Mouse (Mus musculus) midbrain, embryonic 14.5 days (tissue): ENCODE measurements around the gene Gm13212. TPM values are rescaled to one million over a fixed set of nuclear protein-coding genes. Genes with fewer than 3 reads are reported as not detected.
"Not testable (repeated sequence)": the region's sequence is repeated elsewhere in the genome, so short reads cannot be mapped to it uniquely, and the experiment has no call there.

Experiments
- ATAC-seq: fragments of 200-750 bp; cut with Nextera tagmentation; 2 replicates; pipeline ENCODE4 v1.8.0; 2017; ENCODE audit warnings: moderate number of reproducible peaks, moderate library complexity; ENCODE audit not compliant: low FRiP score, low TSS enrichment
- DNase-seq: peaks from one replicate; pipeline ENCODE4 v3.0.0-alpha.2; 2015
- H3K27ac ChIP-seq: fragments of 300-500 bp; sonication (generic); replicated peaks from 2 replicates; pipeline ENCODE4 v1.5.1; 2014; ENCODE audit warnings: mild to moderate bottlenecking, low read depth, low read length, moderate library complexity
- H3K27me3 ChIP-seq: fragments of 300-500 bp; sonication (generic); 2 replicates; pipeline ENCODE4 v1.6.1; 2014; ENCODE audit warnings: low read length, control low read depth, mixed read lengths; ENCODE audit not compliant: control insufficient read depth, insufficient read depth
- H3K36me3 ChIP-seq: fragments of 300-500 bp; sonication (generic); 2 replicates; pipeline ENCODE4 v1.6.1; 2014; ENCODE audit warnings: low read length, control low read depth; ENCODE audit not compliant: control insufficient read depth, insufficient read depth
- H3K4me1 ChIP-seq: fragments of 300-500 bp; sonication (generic); 2 replicates; pipeline ENCODE4 v1.6.1; 2014; ENCODE audit warnings: mild to moderate bottlenecking, antibody characterized with exemption, low read length, control low read depth; ENCODE audit not compliant: control insufficient read depth, insufficient read depth
- H3K4me2 ChIP-seq: fragments of 300-500 bp; sonication (generic); 2 replicates; pipeline ENCODE4 v1.6.1; 2014; ENCODE audit warnings: mild to moderate bottlenecking, low read length, moderate library complexity
- H3K4me3 ChIP-seq: fragments of 300-500 bp; sonication (generic); replicated peaks from 2 replicates; pipeline ENCODE4 v1.5.1; 2014; ENCODE audit warnings: low read depth, low read length
- H3K9ac ChIP-seq: fragments of 300-500 bp; sonication (generic); replicated peaks from 2 replicates; pipeline ENCODE4 v1.6.1; 2014; ENCODE audit warnings: mild to moderate bottlenecking, low read length, moderate library complexity
- H3K9me3 ChIP-seq: fragments of 300-500 bp; sonication (generic); 2 replicates; pipeline ENCODE4 v1.6.1; 2016; ENCODE audit warnings: low read length, control low read depth, mixed read lengths; ENCODE audit not compliant: control insufficient read depth
- WGBS: fragments of 180-500 bp; shearing (Covaris S2); extraction: QIAGEN DNeasy Blood & Tissue Kit; methylation state at CpG from one replicate; pipeline ENCODE4 v1.1.7; 2014; 5-methylcytosine and 5-hydroxymethylcytosine counted together
- polyA plus RNA-seq: library from polyadenylated mRNA; unstranded; fragments of >200 nt; fragmentation: Nextera tagmentation; extraction: Ambion mirVana; gene quantifications from 2 replicates; pipeline ENCODE4 v1.2.1, GENCODE M21; 2014

The Gm13212 gene
- polyA plus RNA-seq: 0.05 and 0.20 TPM in 2 replicates

GRCm38 (mm10) chr4:145585078-145585477, at the start of gene Gm13212:
Gene Gm13212 (plus strand): TSS chr4:145585166.
- H3K9me3 ChIP-seq: peaks cover 15% of the 10 kb centered on the region; the same call in 1 of the 2 replicates
- not testable (repeated sequence) for DNase-seq, H3K9ac ChIP-seq, H3K27ac ChIP-seq, H3K4me1 ChIP-seq, ATAC-seq, H3K36me3 ChIP-seq, H3K4me2 ChIP-seq, H3K27me3 ChIP-seq, H3K4me3 ChIP-seq
- 28% methylated on average over 11 of the region's 11 CpGs for WGBS

GRCm38 (mm10) chr4:145543861-145544260, 41.1 kb upstream of the Gm13212 start:
- H3K4me2 ChIP-seq, H3K4me3 ChIP-seq, H3K27ac ChIP-seq, H3K36me3 ChIP-seq, DNase-seq, ATAC-seq, H3K4me1 ChIP-seq, H3K9ac ChIP-seq, H3K27me3 ChIP-seq: not testable (repeated sequence)
- H3K9me3 ChIP-seq: peaks cover 33% of the 10 kb centered on the region
- 82% methylated on average over 5 of the region's 5 CpGs for WGBS

GRCm38 (mm10) chr4:145545106-145545505, 39.9 kb upstream of the Gm13212 start:
- H3K4me3 ChIP-seq, DNase-seq, H3K9ac ChIP-seq, ATAC-seq, H3K27me3 ChIP-seq, H3K27ac ChIP-seq, H3K4me1 ChIP-seq, H3K4me2 ChIP-seq, H3K36me3 ChIP-seq: not testable (repeated sequence)
- WGBS: 26% methylated on average over 2 of the region's 2 CpGs
- peaks cover 33% of the 10 kb centered on the region for H3K9me3 ChIP-seq

GRCm38 (mm10) chr4:145545734-145546349, 39.1 kb upstream of the Gm13212 start:
- not testable (repeated sequence) for H3K4me1 ChIP-seq, DNase-seq, H3K4me2 ChIP-seq, H3K27me3 ChIP-seq, H3K9ac ChIP-seq, H3K36me3 ChIP-seq, H3K4me3 ChIP-seq, H3K27ac ChIP-seq
- 73% methylated on average over 6 of the region's 6 CpGs for WGBS
- H3K9me3 ChIP-seq: peaks cover 37% of the 10 kb centered on the region
- ATAC-seq: peak; percentile 58; the same call in 1 of the 2 replicates

GRCm38 (mm10) chr4:145546477-145546876, 38.5 kb upstream of the Gm13212 start:
- not testable (repeated sequence) for H3K27ac ChIP-seq, H3K9ac ChIP-seq, H3K4me1 ChIP-seq, H3K36me3 ChIP-seq, H3K4me3 ChIP-seq, H3K4me2 ChIP-seq, DNase-seq, H3K27me3 ChIP-seq
- H3K9me3 ChIP-seq: peaks cover 36% of the 10 kb centered on the region
- WGBS: 94% methylated on average over 3 of the region's 3 CpGs
- ATAC-seq: peak; percentile 80

GRCm38 (mm10) chr4:145556680-145557079, 28.3 kb upstream of the Gm13212 start:
- 67% methylated on average over 1 of the region's 1 CpGs for WGBS
- DNase-seq (no peak), ATAC-seq (no peak)
- H3K4me3 ChIP-seq: no peak overlapping the region
- no peaks in the 10 kb centered on the region for H3K36me3 ChIP-seq
- no peak overlapping the region for H3K27ac ChIP-seq
- H3K4me2 ChIP-seq: no peak overlapping the region
- H3K9me3 ChIP-seq: peaks cover 38% of the 10 kb centered on the region
- H3K9ac ChIP-seq: no peak overlapping the region
- H3K27me3 ChIP-seq: no peaks in the 10 kb centered on the region
- H3K4me1 ChIP-seq: no peaks in the 10 kb centered on the region

GRCm38 (mm10) chr4:145559505-145560099, 25.4 kb upstream of the Gm13212 start:
- H3K4me3 ChIP-seq: no peak overlapping the region
- no peak overlapping the region for H3K4me2 ChIP-seq
- peak; percentile 19; the same call in 1 of the 2 replicates for ATAC-seq
- H3K36me3 ChIP-seq: no peaks in the 10 kb centered on the region
- peaks cover 43% of the 10 kb centered on the region for H3K9me3 ChIP-seq
- no peak for DNase-seq
- H3K9ac ChIP-seq: no peak overlapping the region
- no peak overlapping the region for H3K27ac ChIP-seq
- WGBS: 46% methylated on average over 3 of the region's 3 CpGs
- no peaks in the 10 kb centered on the region for H3K4me1 ChIP-seq
- H3K27me3 ChIP-seq: no peaks in the 10 kb centered on the region

- no peak overlapping the region for H3K4me3 ChIP-seq
- H3K36me3 ChIP-seq: no peaks in the 10 kb centered on the region
- no peak overlapping the region for H3K27ac ChIP-seq
- DNase-seq: no peak
- no peaks in the 10 kb centered on the region for H3K27me3 ChIP-seq
- no peak for ATAC-seq
- H3K4me2 ChIP-seq: no peak overlapping the region
- H3K9me3 ChIP-seq: peaks cover 38% of the 10 kb centered on the region
- no peaks in the 10 kb centered on the region for H3K4me1 ChIP-seq
- 73% methylated on average over 3 of the region's 3 CpGs for WGBS
- no peak overlapping the region for H3K9ac ChIP-seq
Measured at GRCm38 (mm10) chr4:145564111-145564821, 20.7 kb upstream of the Gm13212 start.
